Mouse (Mus musculus) lung, embryonic 16.5 days (tissue): ENCODE results near the gene Tmem29. TPM values are rescaled to one million over a fixed set of nuclear protein-coding genes. Genes with fewer than 3 reads are reported as not detected.

ENCODE experiments used
- ATAC-seq: fragments of 200-750 bp; cut with Nextera tagmentation; 2 replicates; pipeline ENCODE4 v1.8.0; 2017; ENCODE audit warnings: low read depth, mild to moderate bottlenecking, moderate library complexity
- H3K27ac ChIP-seq: fragments of 300-500 bp; sonication (generic); 2 replicates; pipeline ENCODE4 v1.5.1; 2014; ENCODE audit warnings: mild to moderate bottlenecking, control low read depth, low read length
- H3K27me3 ChIP-seq: fragments of 300-500 bp; sonication (generic); 2 replicates; pipeline ENCODE4 v1.6.1; 2014; ENCODE audit warnings: low read depth, low read length, mixed read lengths; ENCODE audit not compliant: control insufficient read depth, insufficient read depth
- H3K36me3 ChIP-seq: fragments of 300-500 bp; sonication (generic); 2 replicates; pipeline ENCODE4 v1.6.1; 2014; ENCODE audit warnings: low read length; ENCODE audit not compliant: control insufficient read depth, insufficient read depth
- H3K4me1 ChIP-seq: fragments of 300-500 bp; sonication (generic); replicated peaks from 2 replicates; pipeline ENCODE4 v1.6.1; 2014; ENCODE audit warnings: low read length, mixed read lengths; ENCODE audit not compliant: control insufficient read depth, insufficient read depth
- H3K4me2 ChIP-seq: fragments of 300-500 bp; sonication (generic); 2 replicates; pipeline ENCODE4 v1.6.1; 2014; ENCODE audit warnings: low read depth, low read length, control low read depth
- H3K4me3 ChIP-seq: fragments of 300-500 bp; sonication (generic); 2 replicates; pipeline ENCODE4 v1.5.1; 2014; ENCODE audit warnings: mild to moderate bottlenecking, low read length, control low read depth
- H3K9ac ChIP-seq: fragments of 300-500 bp; sonication (generic); 2 replicates; pipeline ENCODE4 v1.6.1; 2014; ENCODE audit warnings: low read length, control low read depth
- H3K9me3 ChIP-seq: fragments of 300-500 bp; sonication (generic); 2 replicates; pipeline ENCODE4 v1.6.1; 2016; ENCODE audit warnings: low read length; ENCODE audit not compliant: control insufficient read depth
- WGBS: fragments of 180-500 bp; shearing (Covaris S2); extraction: QIAGEN DNeasy Blood & Tissue Kit; methylation state at CpG from one replicate; pipeline ENCODE4 v1.1.7; 2014; 5-methylcytosine and 5-hydroxymethylcytosine counted together
- polyA plus RNA-seq: library from polyadenylated mRNA; unstranded; fragments of >200 nt; fragmentation: Nextera tagmentation; extraction: Ambion mirVana; gene quantifications from 2 replicates; pipeline ENCODE4 v1.2.1, GENCODE M21; 2015

Tmem29 gene
- polyA plus RNA-seq, 1 experiment from 2014 or later: 34.0 TPM

GRCm38 (mm10) chrX:150459411-150459927 lies 515 bp upstream of the Tmem29 start:
- H3K9ac ChIP-seq: peak overlapping the region; percentile 66
- 40% methylated on average over 8 of the region's 8 CpGs for WGBS
- peak; percentile 41; the same call in 1 of the 2 replicates for ATAC-seq

GRCm38 (mm10) chrX:150458136-150458535 lies 818 bp downstream of the Tmem29 start:
- Histone ChIP-seq H3K9ac (no peak overlapping the region), H3K27ac (no peak overlapping the region), H3K4me1 (no peaks in the 10 kb centered on the region), H3K4me2 (peak overlapping the region; percentile 40), H3K9me3 (no peaks in the 10 kb centered on the region), H3K36me3 (no peaks in the 10 kb centered on the region), H3K27me3 (no peaks in the 10 kb centered on the region), H3K4me3 (peak overlapping the region; percentile 24; the same call in 1 of the 2 replicates)
- 33% methylated on average over 3 of the region's 3 CpGs for WGBS
- no peak for ATAC-seq

More at GRCm38 (mm10) chrX:150459411-150459927, 515 bp upstream of the Tmem29 start:
- Histone ChIP-seq H3K27ac (peak overlapping the region; percentile 75), H3K36me3 (no peaks in the 10 kb centered on the region), H3K9me3 (no peaks in the 10 kb centered on the region), H3K27me3 (no peaks in the 10 kb centered on the region), H3K4me1 (no peaks in the 10 kb centered on the region), H3K4me3 (peak overlapping the region; percentile 59), H3K4me2 (peak overlapping the region; percentile 52)

GRCm38 (mm10) chrX:150440505-150441338 lies 18.2 kb downstream of the Tmem29 start:
- Histone ChIP-seq H3K4me2 (peak overlapping the region; percentile 56), H3K9me3 (no peaks in the 10 kb centered on the region), H3K9ac (peak overlapping the region; percentile 45), H3K27me3 (no peaks in the 10 kb centered on the region), H3K36me3 (no peaks in the 10 kb centered on the region), H3K4me3 (peak overlapping the region; percentile 45), H3K27ac (peak overlapping the region; percentile 39; the same call in 1 of the 2 replicates), H3K4me1 (no peaks in the 10 kb centered on the region)
- ATAC-seq: peak; percentile 95
- 16% methylated on average over 18 of the region's 18 CpGs for WGBS

GRCm38 (mm10) chrX:150436373-150436772 lies 22.6 kb downstream of the Tmem29 start:
- H3K27me3 ChIP-seq: no peaks in the 10 kb centered on the region
- no peaks in the 10 kb centered on the region for H3K9me3 ChIP-seq
- H3K4me1 ChIP-seq: no peaks in the 10 kb centered on the region
- no peak overlapping the region for H3K9ac ChIP-seq
- no peak overlapping the region for H3K27ac ChIP-seq
- WGBS: 83% methylated on average over 2 of the region's 2 CpGs
- ATAC-seq: no peak
- no peak overlapping the region for H3K4me3 ChIP-seq
- H3K36me3 ChIP-seq: no peaks in the 10 kb centered on the region
- no peak overlapping the region for H3K4me2 ChIP-seq

GRCm38 (mm10) chrX:150435367-150435766 lies 23.6 kb downstream of the Tmem29 start:
- H3K36me3 ChIP-seq: no peaks in the 10 kb centered on the region
- 75% methylated on average over 7 of the region's 7 CpGs for WGBS

GRCm38 (mm10) chrX:150413505-150413904 lies 45.4 kb downstream of the Tmem29 start:
- H3K4me2 ChIP-seq: no peak overlapping the region
- H3K36me3 ChIP-seq: no peaks in the 10 kb centered on the region
- no peak overlapping the region for H3K9ac ChIP-seq
- no peaks in the 10 kb centered on the region for H3K4me1 ChIP-seq
- no peaks in the 10 kb centered on the region for H3K27me3 ChIP-seq
- no peak overlapping the region for H3K27ac ChIP-seq
- WGBS: 94% methylated on average over 4 of the region's 4 CpGs
- H3K9me3 ChIP-seq: no peaks in the 10 kb centered on the region
- H3K4me3 ChIP-seq: no peak overlapping the region
- no peak for ATAC-seq

More at GRCm38 (mm10) chrX:150435367-150435766, 23.6 kb downstream of the Tmem29 start:
- no peaks in the 10 kb centered on the region for H3K9me3 ChIP-seq
- H3K27me3 ChIP-seq: no peaks in the 10 kb centered on the region
- no peak overlapping the region for H3K9ac ChIP-seq
- H3K4me3 ChIP-seq: no peak overlapping the region
- no peak for ATAC-seq
- H3K4me2 ChIP-seq: no peak overlapping the region
- H3K27ac ChIP-seq: no peak overlapping the region
- no peaks in the 10 kb centered on the region for H3K4me1 ChIP-seq

Other genes with a start within 250 kb of the Tmem29 start
- 143 and 167 TPM in 2 replicates for gene Alas2, start 88.2 kb upstream of the Tmem29 start, polyA plus RNA-seq
- gene Pfkfb1, start 129.1 kb upstream of the Tmem29 start, polyA plus RNA-seq: 5.2 and 7.1 TPM in 2 replicates
- 17.5 and 19.4 TPM in 2 replicates for gene Apex2, start 130.7 kb upstream of the Tmem29 start, polyA plus RNA-seq
- 12.9 and 15.1 TPM in 2 replicates for gene Tro, start 198.4 kb upstream of the Tmem29 start, polyA plus RNA-seq